Mouse (Mus musculus) olfactory bulb, adult 2 months (tissue): ENCODE results near the gene Mical2.

Source experiments
- CTCF ChIP-seq: fragments of 200-500 bp; IDR thresholded peaks from 2 replicates; pipeline ENCODE4 v1.5.1; 2012; ENCODE audit warnings: low read depth, mild to moderate bottlenecking, low read length, moderate library complexity; ENCODE audit not compliant: insufficient read depth
- POLR2A ChIP-seq: fragments of 200-500 bp; IDR thresholded peaks from 2 replicates; pipeline ENCODE4 v1.6.1; 2012; ENCODE audit warnings: mild to moderate bottlenecking, low read depth, low read length, moderate library complexity; ENCODE audit not compliant: insufficient read depth

GRCm38 (mm10) chr7:112457920-112458319 is 232.3 kb downstream of the Mical2 start:
- no peak for TF ChIP-seq CTCF
- TF ChIP-seq POLR2A = no peak
